ENCODE assay signal across 8 mouse cellular contexts in genomic region chrX:12091431-12092061, GRCm38 (mm10).
A peak's percentile ranks its signal among the peaks of the same experiment; 100 is the strongest.
DNase-seq lines count a peak whose midpoint lies in the region; ATAC-seq lines count a peak whose summit lies in the region.

No protein-coding gene starts in this region.

- peak overlapping the region; percentile 73 for H3K9ac ChIP-seq in heart, embryonic 11.5 days (ENCODE audit: low read depth, low read length)
- peak overlapping the region; percentile 60 for H3K9ac ChIP-seq in kidney, embryonic 15.5 days
- H3K9ac ChIP-seq in lung, embryonic 16.5 days (ENCODE audit: low read length): peak overlapping the region; percentile 75

- peaks cover 19% of the 10 kb centered on the region for H3K4me1 ChIP-seq in heart, embryonic 11.5 days (ENCODE audit: control insufficient read depth, insufficient read depth, low read length)
- H3K4me1 ChIP-seq in kidney, embryonic 15.5 days: peaks cover 39% of the 10 kb centered on the region
- peaks cover 22% of the 10 kb centered on the region for H3K4me1 ChIP-seq in lung, embryonic 16.5 days (replicated peaks; ENCODE audit: control insufficient read depth, insufficient read depth, low read length)

- peak; percentile 42 for DNase-seq in urinary bladder, adult 2 months (ENCODE audit: low spot score)
- DNase-seq in urinary bladder, postnatal 10 days (ENCODE audit: low spot score): no peak
- DNase-seq in embryo, embryonic 10 days (ENCODE audit: low spot score): peak; percentile 9
- peak; percentile 38 for DNase-seq in right cerebral cortex, postnatal 4 days
- DNase-seq in c-Kit-positive CD71-positive TER-119-positive erythroid progenitor cells, embryonic 14.5 days (ENCODE audit: low spot score): no peak

- H3K4me2 ChIP-seq in heart, embryonic 11.5 days: peak overlapping the region; percentile 84
- H3K4me2 ChIP-seq in kidney, embryonic 15.5 days: peak overlapping the region; percentile 84
- H3K4me2 ChIP-seq in lung, embryonic 16.5 days (ENCODE audit: low read depth, low read length): peak overlapping the region; percentile 85

- ATAC-seq in heart, embryonic 11.5 days (replicated peaks; ENCODE audit: insufficient number of reproducible peaks, low FRiP score, low TSS enrichment): no peak
- ATAC-seq in kidney, embryonic 15.5 days (replicated peaks; ENCODE audit: low FRiP score): no peak
- peak; percentile 31; the same call in 1 of the 2 replicates for ATAC-seq in lung, embryonic 16.5 days (ENCODE audit: low read depth)

- H3K4me3 ChIP-seq in heart, embryonic 11.5 days (ENCODE audit: low read depth, low read length): peak overlapping the region; percentile 53
- peak overlapping the region; percentile 52 for H3K4me3 ChIP-seq in kidney, embryonic 15.5 days (replicated peaks)
- peak overlapping the region; percentile 59 for H3K4me3 ChIP-seq in lung, embryonic 16.5 days (ENCODE audit: low read length)

- under 1% methylated on average over 48 of the region's 56 CpGs for WGBS in heart, embryonic 11.5 days (ENCODE audit: insufficient replicate concordance)
- 2% methylated on average over 50 of the region's 56 CpGs for WGBS in kidney, embryonic 15.5 days
- WGBS in lung, embryonic 16.5 days: 1% methylated on average over 32 of the region's 56 CpGs

- no peaks in the 10 kb centered on the region for H3K9me3 ChIP-seq in heart, embryonic 11.5 days (replicated peaks; ENCODE audit: control insufficient read depth, low read length)
- H3K9me3 ChIP-seq in kidney, embryonic 15.5 days (replicated peaks): no peaks in the 10 kb centered on the region
- H3K9me3 ChIP-seq in lung, embryonic 16.5 days (ENCODE audit: control insufficient read depth, low read length): no peaks in the 10 kb centered on the region; the same call in 1 of the 2 replicates

- H3K27me3 ChIP-seq in heart, embryonic 11.5 days (ENCODE audit: control insufficient read depth, insufficient read depth, low read length): peaks cover 50% of the 10 kb centered on the region
- H3K27me3 ChIP-seq in kidney, embryonic 15.5 days: peaks cover 86% of the 10 kb centered on the region
- peaks cover 53% of the 10 kb centered on the region for H3K27me3 ChIP-seq in lung, embryonic 16.5 days (ENCODE audit: control insufficient read depth, insufficient read depth, low read depth, low read length)

- peak overlapping the region; percentile 83 for H3K27ac ChIP-seq in heart, embryonic 11.5 days (ENCODE audit: low read depth, low read length)
- peak overlapping the region; percentile 96 for H3K27ac ChIP-seq in kidney, embryonic 15.5 days
- H3K27ac ChIP-seq in lung, embryonic 16.5 days (ENCODE audit: low read length): peak overlapping the region; percentile 95

- H3K36me3 ChIP-seq in heart, embryonic 11.5 days (ENCODE audit: control insufficient read depth, insufficient read depth, low read length): no peaks in the 10 kb centered on the region
- no peaks in the 10 kb centered on the region for H3K36me3 ChIP-seq in kidney, embryonic 15.5 days
- H3K36me3 ChIP-seq in lung, embryonic 16.5 days (ENCODE audit: control insufficient read depth, insufficient read depth, low read length): no peaks in the 10 kb centered on the region

Comparison
In these comparisons a context has a peak if more than half of its experiments do, and no peak if none do; other contexts are left out.
1. DNase-seq: peak in urinary bladder, adult 2 months (single experiment), embryo, embryonic 10 days (single experiment) and right cerebral cortex, postnatal 4 days (single experiment); none in urinary bladder, postnatal 10 days (single experiment) and c-Kit-positive CD71-positive TER-119-positive erythroid progenitor cells, embryonic 14.5 days (single experiment).
2. Peak in every context shown above with its lines, with median percentiles within 50 percentile points of each other: H3K27ac ChIP-seq, H3K4me2 ChIP-seq, H3K4me3 ChIP-seq and H3K9ac ChIP-seq.